Comparison of ENCODE assay signal across 14 mouse cellular contexts in genomic region chr1:42741383-42742241, GRCm38 (mm10). TPM values are rescaled to one million over a fixed set of nuclear protein-coding genes. Genes with fewer than 3 reads are reported as not detected.
A peak's percentile ranks its signal among the peaks of the same experiment; 100 is the strongest.
DNase-seq lines count a peak whose midpoint lies in the region; ATAC-seq and TF ChIP-seq lines count a peak whose summit lies in the region.
"Had no signal": no experiment of that assay in that cellular context is flagged by ENCODE, and none has a peak within 500 bp of the region (broad histone marks: within the 10 kb centered on the region; RNA-seq: fewer than 3 reads in every experiment).

No protein-coding gene starts in this region.

- no peaks in the 10 kb centered on the region for H3K79me2 ChIP-seq in liver, adult 2 months (ENCODE audit: control insufficient read depth, insufficient read depth, low read length)

- H3K4me2 ChIP-seq in liver, embryonic 11.5 days, result no peak overlapping the region
- H3K4me2 ChIP-seq in intestine, embryonic 15.5 days (replicated peaks), result peak overlapping the region; percentile 28
- no peak overlapping the region for H3K4me2 ChIP-seq in neural tube, embryonic 13.5 days
- H3K4me2 ChIP-seq: forebrain, embryonic 15.5 days; limb, embryonic 15.5 days had no signal

- WGBS in liver, adult 2 months, result 42% methylated on average over 16 of the region's 16 CpGs
- WGBS in liver, embryonic 11.5 days, result 73% methylated on average over 16 of the region's 16 CpGs
- WGBS in intestine, embryonic 15.5 days, result 53% methylated on average over 16 of the region's 16 CpGs
- WGBS in neural tube, embryonic 13.5 days, result 50% methylated on average over 16 of the region's 16 CpGs

- no peaks in the 10 kb centered on the region for H3K27me3 ChIP-seq in liver, adult 2 months (ENCODE audit: control insufficient read depth, insufficient read depth, low read length)
- no peaks in the 10 kb centered on the region for H3K27me3 ChIP-seq in liver, embryonic 11.5 days (replicated peaks; ENCODE audit: control insufficient read depth, insufficient read depth, low read length)
- H3K27me3 ChIP-seq in intestine, embryonic 15.5 days (replicated peaks), result no peaks in the 10 kb centered on the region
- H3K27me3 ChIP-seq in neural tube, embryonic 13.5 days, result no peaks in the 10 kb centered on the region
- H3K27me3 ChIP-seq: forebrain, embryonic 15.5 days; limb, embryonic 15.5 days had no signal

- no peak for ATAC-seq in liver, embryonic 11.5 days (replicated peaks; ENCODE audit: low FRiP score)
- ATAC-seq in intestine, embryonic 15.5 days, result peak; percentile 79
- peak; percentile 71 for ATAC-seq in neural tube, embryonic 13.5 days (ENCODE audit: low read depth)
- ATAC-seq in CD4-positive, CD25-positive, alpha-beta regulatory T cell, adult 4 months, result no peak
- ATAC-seq: forebrain, embryonic 15.5 days had no signal

- H3K4me3 ChIP-seq in liver, adult 2 months (ENCODE audit: insufficient read depth, low read depth, low read length), result no peak overlapping the region
- no peak overlapping the region for H3K4me3 ChIP-seq in liver, embryonic 11.5 days (ENCODE audit: low read depth, low read length)
- H3K4me3 ChIP-seq in intestine, embryonic 15.5 days (replicated peaks), result no peak overlapping the region
- no peak overlapping the region for H3K4me3 ChIP-seq in neural tube, embryonic 13.5 days
- H3K4me3 ChIP-seq: forebrain, embryonic 15.5 days; limb, embryonic 15.5 days had no signal

- no peak overlapping the region for H3K27ac ChIP-seq in liver, adult 2 months (replicated peaks; ENCODE audit: insufficient read depth, low read depth, low read length)
- H3K27ac ChIP-seq in liver, embryonic 11.5 days (ENCODE audit: low read depth, low read length), result no peak overlapping the region
- no peak overlapping the region for H3K27ac ChIP-seq in intestine, embryonic 15.5 days
- peak overlapping the region; percentile 33 for H3K27ac ChIP-seq in neural tube, embryonic 13.5 days (replicated peaks)
- H3K27ac ChIP-seq: forebrain, embryonic 15.5 days; limb, embryonic 15.5 days had no signal

- H3K9ac ChIP-seq in liver, adult 2 months (ENCODE audit: low read depth, low read length), result no peak overlapping the region
- H3K9ac ChIP-seq in liver, embryonic 11.5 days (ENCODE audit: low read depth, low read length), result no peak overlapping the region
- no peak overlapping the region for H3K9ac ChIP-seq in intestine, embryonic 15.5 days
- H3K9ac ChIP-seq in neural tube, embryonic 13.5 days, result no peak overlapping the region
- H3K9ac ChIP-seq: forebrain, embryonic 15.5 days; limb, embryonic 15.5 days had no signal

- H3K4me1 ChIP-seq in liver, adult 2 months (ENCODE audit: control insufficient read depth, insufficient read depth, low read length), result no peaks in the 10 kb centered on the region
- no peaks in the 10 kb centered on the region for H3K4me1 ChIP-seq in liver, embryonic 11.5 days (replicated peaks; ENCODE audit: control insufficient read depth, insufficient read depth, low read length)
- no peaks in the 10 kb centered on the region for H3K4me1 ChIP-seq in intestine, embryonic 15.5 days (replicated peaks)
- H3K4me1 ChIP-seq in neural tube, embryonic 13.5 days (replicated peaks), result peaks cover 19% of the 10 kb centered on the region

- TF ChIP-seq CTCF in liver, adult 2 months (IDR thresholded peaks at IDR 0.05; ENCODE audit: low read depth, low read length), result no peak

- no peak for TF ChIP-seq POLR2A in liver, adult 2 months (IDR thresholded peaks at IDR 0.05; ENCODE audit: extremely low read depth, insufficient read depth, low read length)

- no peaks in the 10 kb centered on the region for H3K36me3 ChIP-seq in liver, adult 2 months (ENCODE audit: control insufficient read depth, insufficient read depth, low read length)
- no peaks in the 10 kb centered on the region for H3K36me3 ChIP-seq in liver, embryonic 11.5 days (ENCODE audit: control insufficient read depth, insufficient read depth, low read length)
- H3K36me3 ChIP-seq in intestine, embryonic 15.5 days, result no peaks in the 10 kb centered on the region
- no peaks in the 10 kb centered on the region for H3K36me3 ChIP-seq in neural tube, embryonic 13.5 days
- H3K36me3 ChIP-seq: forebrain, embryonic 15.5 days; limb, embryonic 15.5 days had no signal

- no peaks in the 10 kb centered on the region for H3K9me3 ChIP-seq in liver, embryonic 11.5 days (ENCODE audit: control insufficient read depth, low read length)
- no peaks in the 10 kb centered on the region for H3K9me3 ChIP-seq in intestine, embryonic 15.5 days
- no peaks in the 10 kb centered on the region; the same call in 1 of the 2 replicates for H3K9me3 ChIP-seq in neural tube, embryonic 13.5 days
- H3K9me3 ChIP-seq: forebrain, embryonic 15.5 days; limb, embryonic 15.5 days had no signal

- DNase-seq in liver, adult 2 months (ENCODE audit: extremely low read depth, low read depth, low spot score), result peak; percentile 47
- DNase-seq in liver, embryonic 11.5 days (ENCODE audit: low spot score), result no peak
- DNase-seq in kidney, postnatal 14 days, result peak; percentile 80
- DNase-seq in cerebellum, postnatal 36 days, result no peak
- no peak for DNase-seq in right cerebral cortex, postnatal 14 days
- DNase-seq: adrenal gland, adult 2 months; cerebellum, adult 11-12 months; heart, postnatal 36 days; lung, postnatal 36 days had no signal

RNA-seq across cellular contexts. Expression of gene Pou3f3, which starts 46.0 kb away (rescaled TPM):
- total RNA-seq in liver, adult 2 months (2014; rRNA removed), result under 0.01 TPM in 1 of 2 replicates, not detected in the other
- not detected in 2 replicates for polyA plus RNA-seq in liver, adult 2 months (2012; rRNA removed)
- polyA plus RNA-seq in liver, embryonic 11.5 days (2014; fragmentation: Nextera tagmentation; extraction: Ambion mirVana), result 0.08 and 0.11 TPM in 2 replicates
- polyA plus RNA-seq in intestine, embryonic 15.5 days (2015; fragmentation: Nextera tagmentation; extraction: Ambion mirVana), result 0.33 and 0.35 TPM in 2 replicates
- polyA plus RNA-seq in neural tube, embryonic 13.5 days (2015; fragmentation: Nextera tagmentation; extraction: Ambion mirVana), result 10.5 and 12.2 TPM in 2 replicates
- polyA plus RNA-seq in CD4-positive, CD25-positive, alpha-beta regulatory T cell, adult 4 months (2017; shearing (Covaris generic)), result under 1 TPM in 1 of 2 experiments, not detected in 1; 0.08 TPM
- total RNA-seq: adrenal gland, adult 2 months; heart, postnatal 36 days had no signal

Comparison
In these comparisons a context has a peak if more than half of its experiments do, and no peak if none do; other contexts are left out.
1. DNase-seq: peak in liver, adult 2 months (single experiment) and kidney, postnatal 14 days (single experiment); none in liver, embryonic 11.5 days (single experiment), cerebellum, postnatal 36 days (0 of 2) and right cerebral cortex, postnatal 14 days (single experiment).
2. ATAC-seq: peak in intestine, embryonic 15.5 days (single experiment) and neural tube, embryonic 13.5 days (single experiment); none in liver, embryonic 11.5 days (single experiment) and CD4-positive, CD25-positive, alpha-beta regulatory T cell, adult 4 months (single experiment).